Mouse (Mus musculus) midbrain, embryonic 15.5 days (tissue): Measurements from ENCODE around the gene Edc4. TPM values are rescaled to one million over a fixed set of nuclear protein-coding genes. Genes with fewer than 3 reads are reported as not detected.
A peak's percentile ranks its signal among the peaks of the same experiment; 100 is the strongest.

Experiments
- ATAC-seq: fragments of 200-750 bp; cut with Nextera tagmentation; replicated peaks from 2 replicates; pipeline ENCODE4 v1.8.0; 2017; ENCODE audit warnings: moderate TSS enrichment
- H3K27ac ChIP-seq: fragments of 300-500 bp; sonication (generic); 2 replicates; pipeline ENCODE4 v1.5.1; 2015; ENCODE audit warnings: mild to moderate bottlenecking, inconsistent platforms
- H3K27me3 ChIP-seq: fragments of 300-500 bp; sonication (generic); replicated peaks from 2 replicates; pipeline ENCODE4 v1.6.1; 2015; ENCODE audit warnings: inconsistent platforms
- H3K36me3 ChIP-seq: fragments of 300-500 bp; sonication (generic); replicated peaks from 2 replicates; pipeline ENCODE4 v1.6.1; 2015; ENCODE audit warnings: inconsistent platforms
- H3K4me1 ChIP-seq: fragments of 300-500 bp; sonication (generic); 2 replicates; pipeline ENCODE4 v1.6.1; 2015; ENCODE audit warnings: inconsistent platforms
- H3K4me2 ChIP-seq: fragments of 300-500 bp; sonication (generic); 2 replicates; pipeline ENCODE4 v1.6.1; 2015; ENCODE audit warnings: inconsistent platforms, mild to moderate bottlenecking, moderate library complexity
- H3K4me3 ChIP-seq: fragments of 300-500 bp; sonication (generic); 2 replicates; pipeline ENCODE4 v1.5.1; 2015; ENCODE audit warnings: mild to moderate bottlenecking, inconsistent platforms
- H3K9ac ChIP-seq: fragments of 300-500 bp; sonication (generic); 2 replicates; pipeline ENCODE4 v1.6.1; 2015; ENCODE audit warnings: mild to moderate bottlenecking, inconsistent platforms
- H3K9me3 ChIP-seq: fragments of 300-500 bp; sonication (generic); 2 replicates; pipeline ENCODE4 v1.6.1; 2016; ENCODE audit warnings: inconsistent platforms
- WGBS: fragments of 180-500 bp; shearing (Covaris S2); methylation state at CpG from one replicate; pipeline ENCODE4 v1.1.7; 2015; ENCODE audit warnings: mixed read lengths; 5-methylcytosine and 5-hydroxymethylcytosine counted together
- polyA plus RNA-seq: library from polyadenylated mRNA; unstranded; fragments of >200 nt; fragmentation: Nextera tagmentation; extraction: Ambion mirVana; gene quantifications from 2 replicates; pipeline ENCODE4 v1.2.1, GENCODE M21; 2015

The Edc4 gene
- polyA plus RNA-seq, 1 experiment from 2014 or later, result 61.9 TPM

GRCm38 (mm10) chr8:105933762-105934161 is 53.1 kb downstream of the Edc4 start, which contains the start of gene Ctrl:
Gene Ctrl (minus strand): TSS chr8:105933862.
- no peak within 1 kb of the TSS for H3K4me3 ChIP-seq

GRCm38 (mm10) chr8:105935105-105935504 is 54.4 kb downstream of the Edc4 start:
- Histone ChIP-seq H3K36me3 (0 out of 2 replicates have a peak, but pooled peaks cover 2% of the 10 kb centered on the region), H3K27ac (no peak overlapping the region), H3K27me3 (no peaks in the 10 kb centered on the region), H3K4me1 (peaks cover 22% of the 10 kb centered on the region), H3K9me3 (no peaks in the 10 kb centered on the region), H3K4me2 (no peak overlapping the region), H3K4me3 (no peak overlapping the region), H3K9ac (no peak overlapping the region)
- no peak for ATAC-seq
- 90% methylated on average over 6 of the region's 6 CpGs for WGBS

More at GRCm38 (mm10) chr8:105933762-105934161, 53.1 kb downstream of the Edc4 start, which contains the start of gene Ctrl:
- H3K9ac ChIP-seq, result no peak within 1 kb of the TSS
- WGBS, result 97% methylated on average over 2 of the region's 2 CpGs
- H3K4me1 ChIP-seq, result peaks cover 22% of the 10 kb centered on the region
- no peaks in the 10 kb centered on the region for H3K27me3 ChIP-seq
- no peaks in the 10 kb centered on the region for H3K9me3 ChIP-seq
- H3K4me2 ChIP-seq, result no peak within 1 kb of the TSS
- no peak within 1 kb of the TSS for H3K27ac ChIP-seq
- ATAC-seq, result no peak
- 0 out of 2 replicates have a peak, but pooled peaks cover 2% of the 10 kb centered on the region for H3K36me3 ChIP-seq

GRCm38 (mm10) chr8:105935863-105936603 is 55.4 kb downstream of the Edc4 start:
- Histone ChIP-seq H3K4me3 (peak overlapping the region; percentile 91), H3K9me3 (no peaks in the 10 kb centered on the region), H3K4me1 (peaks cover 19% of the 10 kb centered on the region), H3K27ac (peak overlapping the region; percentile 97), H3K27me3 (no peaks in the 10 kb centered on the region), H3K9ac (peak overlapping the region; percentile 99), H3K36me3 (0 out of 2 replicates have a peak, but pooled peaks cover 2% of the 10 kb centered on the region), H3K4me2 (peak overlapping the region; percentile 96)
- ATAC-seq, result 0 out of 2 replicates have a peak, but pooled peaks have one; percentile 0
- WGBS, result 29% methylated on average over 7 of the region's 7 CpGs

- Histone ChIP-seq H3K4me2 (peak overlapping the region; percentile 96), H3K9ac (peak overlapping the region; percentile 99), H3K36me3 (0 out of 2 replicates have a peak, but pooled peaks cover 2% of the 10 kb centered on the region), H3K4me3 (peak overlapping the region; percentile 91), H3K9me3 (no peaks in the 10 kb centered on the region), H3K4me1 (peaks cover 19% of the 10 kb centered on the region), H3K27ac (peak overlapping the region; percentile 97), H3K27me3 (no peaks in the 10 kb centered on the region)
- WGBS, result under 1% methylated on average over 30 of the region's 30 CpGs
- ATAC-seq, result peak; percentile 92
Observed at GRCm38 (mm10) chr8:105936866-105937475, 56.3 kb downstream of the Edc4 start.

GRCm38 (mm10) chr8:105937496-105938305 is 57.0 kb downstream of the Edc4 start:
- Histone ChIP-seq H3K9ac (peak overlapping the region; percentile 99), H3K4me3 (peak overlapping the region; percentile 91), H3K4me2 (peak overlapping the region; percentile 96), H3K4me1 (peaks cover 19% of the 10 kb centered on the region), H3K27ac (peak overlapping the region; percentile 97), H3K9me3 (no peaks in the 10 kb centered on the region), H3K27me3 (no peaks in the 10 kb centered on the region), H3K36me3 (no peaks in the 10 kb centered on the region)
- peak; percentile 65 for ATAC-seq
- 2% methylated on average over 33 of the region's 33 CpGs for WGBS

- H3K9me3 ChIP-seq, result no peaks in the 10 kb centered on the region
- H3K9ac ChIP-seq, result peak within 1 kb of the TSS; percentile 99
- 43% methylated on average over 4 of the region's 4 CpGs for WGBS
- ATAC-seq, result no peak
- H3K4me1 ChIP-seq, result peaks cover 19% of the 10 kb centered on the region
- H3K4me3 ChIP-seq, result peak within 1 kb of the TSS; percentile 91
- peak within 1 kb of the TSS; percentile 96 for H3K4me2 ChIP-seq
- H3K27ac ChIP-seq, result peak within 1 kb of the TSS; percentile 97
- H3K36me3 ChIP-seq, result no peaks in the 10 kb centered on the region
- no peaks in the 10 kb centered on the region for H3K27me3 ChIP-seq
Observed at GRCm38 (mm10) chr8:105938306-105938669, 57.6 kb downstream of the Edc4 start, which contains the start of gene Psmb10. Gene Psmb10 (minus strand): TSS chr8:105938444.

GRCm38 (mm10) chr8:105942026-105942425 is 61.3 kb downstream of the Edc4 start:
- Histone ChIP-seq H3K4me1 (peaks cover 8% of the 10 kb centered on the region), H3K4me2 (no peak overlapping the region), H3K27me3 (no peaks in the 10 kb centered on the region), H3K27ac (no peak overlapping the region), H3K9me3 (no peaks in the 10 kb centered on the region), H3K4me3 (no peak overlapping the region), H3K9ac (no peak overlapping the region), H3K36me3 (no peaks in the 10 kb centered on the region)
- 92% methylated on average over 11 of the region's 11 CpGs for WGBS
- no peak for ATAC-seq

GRCm38 (mm10) chr8:105942542-105942941 is 61.9 kb downstream of the Edc4 start:
- H3K4me1 ChIP-seq, result peaks cover 8% of the 10 kb centered on the region
- H3K36me3 ChIP-seq, result no peaks in the 10 kb centered on the region
- no peak overlapping the region for H3K4me2 ChIP-seq
- H3K27me3 ChIP-seq, result no peaks in the 10 kb centered on the region
- 95% methylated on average over 5 of the region's 5 CpGs for WGBS
- no peaks in the 10 kb centered on the region for H3K9me3 ChIP-seq
- ATAC-seq, result no peak
- H3K9ac ChIP-seq, result no peak overlapping the region
- H3K4me3 ChIP-seq, result no peak overlapping the region
- H3K27ac ChIP-seq, result no peak overlapping the region

GRCm38 (mm10) chr8:105943321-105943739 is 62.6 kb downstream of the Edc4 start, which contains the start of gene Lcat:
Gene Lcat (minus strand): TSS chr8:105943382.
- H3K9ac ChIP-seq, result no peak within 1 kb of the TSS
- WGBS, result 63% methylated on average over 7 of the region's 8 CpGs
- H3K4me2 ChIP-seq, result no peak within 1 kb of the TSS
- no peak within 1 kb of the TSS for H3K27ac ChIP-seq
- peaks cover 3% of the 10 kb centered on the region for H3K4me1 ChIP-seq
- no peaks in the 10 kb centered on the region for H3K36me3 ChIP-seq
- no peaks in the 10 kb centered on the region for H3K27me3 ChIP-seq
- H3K9me3 ChIP-seq, result no peaks in the 10 kb centered on the region
- ATAC-seq, result no peak
- no peak within 1 kb of the TSS for H3K4me3 ChIP-seq
